Mouse (Mus musculus) bone marrow, adult 2 months (tissue): ENCODE results near the gene Wapl.

Experiments used
- CTCF ChIP-seq: fragments of 200-500 bp; IDR thresholded peaks from 2 replicates; pipeline ENCODE4 v1.5.1; 2011; ENCODE audit warnings: low read length, control low read depth; ENCODE audit not compliant: control insufficient read depth, insufficient read depth
- POLR2A ChIP-seq: fragments of 200-500 bp; IDR thresholded peaks from 2 replicates; pipeline ENCODE4 v1.6.1; 2011; ENCODE audit warnings: low read depth, mild to moderate bottlenecking, control low read depth, low read length, borderline replicate concordance; ENCODE audit not compliant: control insufficient read depth

- TF ChIP-seq POLR2A, result no peak
- no peak for TF ChIP-seq CTCF
Measured at GRCm38 (mm10) chr14:34735405-34735804, 61.7 kb downstream of the Wapl start.
